Mouse (Mus musculus) limb, embryonic 15.5 days (tissue): Measurements from ENCODE around the gene Gal3st4. TPM values are rescaled to one million over a fixed set of nuclear protein-coding genes. Genes with fewer than 3 reads are reported as not detected.

Experiments used
- ATAC-seq: fragments of 200-750 bp; cut with Nextera tagmentation; 2 replicates; pipeline ENCODE4 v1.8.0; 2017; ENCODE audit warnings: low read depth, moderate TSS enrichment; ENCODE audit not compliant: insufficient number of reproducible peaks, low FRiP score, low TSS enrichment
- H3K27ac ChIP-seq: fragments of 300-500 bp; sonication (generic); 2 replicates; pipeline ENCODE4 v1.5.1; 2015; ENCODE audit warnings: moderate library complexity, mild to moderate bottlenecking, inconsistent platforms
- H3K27me3 ChIP-seq: fragments of 300-500 bp; sonication (generic); 2 replicates; pipeline ENCODE4 v1.6.1; 2015; ENCODE audit warnings: inconsistent platforms
- H3K36me3 ChIP-seq: fragments of 300-500 bp; sonication (generic); 2 replicates; pipeline ENCODE4 v1.6.1; 2015; ENCODE audit warnings: inconsistent platforms
- H3K4me1 ChIP-seq: fragments of 300-500 bp; sonication (generic); 2 replicates; pipeline ENCODE4 v1.6.1; 2015; ENCODE audit warnings: inconsistent platforms
- H3K4me2 ChIP-seq: fragments of 300-500 bp; sonication (generic); 2 replicates; pipeline ENCODE4 v1.6.1; 2015; ENCODE audit warnings: mild to moderate bottlenecking, inconsistent platforms
- H3K4me3 ChIP-seq: fragments of 300-500 bp; sonication (generic); 2 replicates; pipeline ENCODE4 v1.5.1; 2015; ENCODE audit warnings: mild to moderate bottlenecking, inconsistent platforms
- H3K9ac ChIP-seq: fragments of 300-500 bp; sonication (generic); 2 replicates; pipeline ENCODE4 v1.6.1; 2015; ENCODE audit warnings: inconsistent platforms
- H3K9me3 ChIP-seq: fragments of 300-500 bp; sonication (generic); 2 replicates; pipeline ENCODE4 v1.6.1; 2016; ENCODE audit warnings: inconsistent platforms
- WGBS: fragments of 180-500 bp; shearing (Covaris S2); methylation state at CpG from one replicate; pipeline ENCODE4 v1.1.7; 2015; 5-methylcytosine and 5-hydroxymethylcytosine counted together
- polyA plus RNA-seq: library from polyadenylated mRNA; unstranded; fragments of >200 nt; fragmentation: Nextera tagmentation; extraction: Ambion mirVana; gene quantifications from 2 replicates; pipeline ENCODE4 v1.2.1, GENCODE M21; 2015

Gal3st4 gene
- polyA plus RNA-seq, 1 experiment from 2014 or later, result 5.1 TPM

- Histone ChIP-seq H3K36me3 (peaks cover 54% of the 10 kb centered on the region), H3K9ac (no peak overlapping the region)
Observed at GRCm38 (mm10) chr5:138260051-138260450, 12.6 kb downstream of the Gal3st4 start.

GRCm38 (mm10) chr5:138258993-138259392, 13.6 kb downstream of the Gal3st4 start:
- no peak overlapping the region for H3K4me2 ChIP-seq
- ATAC-seq, result no peak
- peaks cover 39% of the 10 kb centered on the region for H3K4me1 ChIP-seq
- H3K9me3 ChIP-seq, result no peaks in the 10 kb centered on the region
- no peak overlapping the region for H3K27ac ChIP-seq
- no peaks in the 10 kb centered on the region for H3K27me3 ChIP-seq
- 50% methylated on average over 7 of the region's 7 CpGs for WGBS
- no peak overlapping the region for H3K9ac ChIP-seq
- peaks cover 54% of the 10 kb centered on the region for H3K36me3 ChIP-seq
- H3K4me3 ChIP-seq, result no peak overlapping the region

More at GRCm38 (mm10) chr5:138260051-138260450, 12.6 kb downstream of the Gal3st4 start:
- Histone ChIP-seq H3K4me3 (no peak overlapping the region), H3K4me2 (no peak overlapping the region), H3K9me3 (no peaks in the 10 kb centered on the region), H3K27me3 (no peaks in the 10 kb centered on the region), H3K27ac (no peak overlapping the region), H3K4me1 (peaks cover 40% of the 10 kb centered on the region)
- ATAC-seq, result no peak
- WGBS, result 77% methylated on average over 10 of the region's 10 CpGs

- Histone ChIP-seq H3K9ac (no peak overlapping the region), H3K4me1 (peaks cover 39% of the 10 kb centered on the region), H3K27me3 (no peaks in the 10 kb centered on the region), H3K4me3 (no peak overlapping the region), H3K9me3 (no peaks in the 10 kb centered on the region), H3K36me3 (peaks cover 54% of the 10 kb centered on the region), H3K4me2 (no peak overlapping the region), H3K27ac (no peak overlapping the region)
- no peak for ATAC-seq
- WGBS, result 85% methylated on average over 6 of the region's 6 CpGs
Observed at GRCm38 (mm10) chr5:138258542-138258941, 14.1 kb downstream of the Gal3st4 start.

GRCm38 (mm10) chr5:138258078-138258477, 14.6 kb downstream of the Gal3st4 start:
- no peak overlapping the region for H3K9ac ChIP-seq
- ATAC-seq, result no peak
- peaks cover 54% of the 10 kb centered on the region for H3K36me3 ChIP-seq
- H3K27me3 ChIP-seq, result no peaks in the 10 kb centered on the region
- peaks cover 36% of the 10 kb centered on the region for H3K4me1 ChIP-seq
- H3K4me3 ChIP-seq, result no peak overlapping the region
- no peak overlapping the region for H3K4me2 ChIP-seq
- 0 out of 2 replicates have a peak, but pooled peaks cover under 1% of the 10 kb centered on the region for H3K9me3 ChIP-seq
- WGBS, result 74% methylated on average over 3 of the region's 3 CpGs
- no peak overlapping the region for H3K27ac ChIP-seq

GRCm38 (mm10) chr5:138257585-138257978, 15.1 kb downstream of the Gal3st4 start:
- H3K4me3 ChIP-seq, result no peak overlapping the region
- no peak overlapping the region for H3K27ac ChIP-seq
- peaks cover 54% of the 10 kb centered on the region for H3K36me3 ChIP-seq
- WGBS, result 91% methylated on average over 4 of the region's 4 CpGs
- no peak for ATAC-seq
- H3K9me3 ChIP-seq, result 0 out of 2 replicates have a peak, but pooled peaks cover 3% of the 10 kb centered on the region
- H3K27me3 ChIP-seq, result no peaks in the 10 kb centered on the region
- no peak overlapping the region for H3K9ac ChIP-seq
- H3K4me2 ChIP-seq, result no peak overlapping the region
- H3K4me1 ChIP-seq, result peaks cover 31% of the 10 kb centered on the region

- 85% methylated on average over 10 of the region's 10 CpGs for WGBS
- H3K4me2 ChIP-seq, result no peak overlapping the region
- 0 out of 2 replicates have a peak, but pooled peaks cover 3% of the 10 kb centered on the region for H3K9me3 ChIP-seq
- ATAC-seq, result no peak
- H3K27ac ChIP-seq, result no peak overlapping the region
- H3K9ac ChIP-seq, result no peak overlapping the region
- H3K4me1 ChIP-seq, result peaks cover 26% of the 10 kb centered on the region
- H3K4me3 ChIP-seq, result no peak overlapping the region
- H3K36me3 ChIP-seq, result peaks cover 49% of the 10 kb centered on the region
- no peaks in the 10 kb centered on the region for H3K27me3 ChIP-seq
Observed at GRCm38 (mm10) chr5:138256966-138257584, 15.6 kb downstream of the Gal3st4 start.

- peak; percentile 0; the same call in 1 of the 2 replicates for ATAC-seq
- 18% methylated on average over 7 of the region's 7 CpGs for WGBS
- H3K36me3 ChIP-seq, result peaks cover 40% of the 10 kb centered on the region
- H3K9ac ChIP-seq, result peak overlapping the region; percentile 62
- H3K9me3 ChIP-seq, result 0 out of 2 replicates have a peak, but pooled peaks cover 3% of the 10 kb centered on the region
- H3K4me3 ChIP-seq, result peak overlapping the region; percentile 79
- peak overlapping the region; percentile 85 for H3K27ac ChIP-seq
- peaks cover 23% of the 10 kb centered on the region for H3K4me1 ChIP-seq
- H3K27me3 ChIP-seq, result no peaks in the 10 kb centered on the region
- H3K4me2 ChIP-seq, result peak overlapping the region; percentile 84
Observed at GRCm38 (mm10) chr5:138256094-138256467, 16.6 kb downstream of the Gal3st4 start.

GRCm38 (mm10) chr5:138255353-138256093, 17.1 kb downstream of the Gal3st4 start, which contains the start of gene Lamtor4:
TSS of gene Lamtor4 (plus strand) at chr5:138255482.
- no peaks in the 10 kb centered on the region for H3K27me3 ChIP-seq
- peaks cover 21% of the 10 kb centered on the region for H3K4me1 ChIP-seq
- ATAC-seq, result peak; percentile 98
- H3K4me3 ChIP-seq, result peak within 1 kb of the TSS; percentile 79
- H3K36me3 ChIP-seq, result peaks cover 35% of the 10 kb centered on the region
- peak within 1 kb of the TSS; percentile 62 for H3K9ac ChIP-seq
- peak within 1 kb of the TSS; percentile 85 for H3K27ac ChIP-seq
- WGBS, result under 1% methylated on average over 38 of the region's 38 CpGs
- peak within 1 kb of the TSS; percentile 84 for H3K4me2 ChIP-seq
- 0 out of 2 replicates have a peak, but pooled peaks cover 3% of the 10 kb centered on the region for H3K9me3 ChIP-seq

GRCm38 (mm10) chr5:138253061-138253460, 19.6 kb downstream of the Gal3st4 start:
- Histone ChIP-seq H3K4me3 (no peak overlapping the region), H3K36me3 (peaks cover 11% of the 10 kb centered on the region; the same call in 1 of the 2 replicates), H3K4me1 (peaks cover 18% of the 10 kb centered on the region), H3K27ac (no peak overlapping the region), H3K4me2 (no peak overlapping the region), H3K9me3 (0 out of 2 replicates have a peak, but pooled peaks cover 3% of the 10 kb centered on the region), H3K27me3 (no peaks in the 10 kb centered on the region), H3K9ac (no peak overlapping the region)
- WGBS, result 90% methylated on average over 3 of the region's 3 CpGs
- no peak for ATAC-seq

- H3K9ac ChIP-seq, result no peak overlapping the region
- H3K4me1 ChIP-seq, result peaks cover 8% of the 10 kb centered on the region
- no peaks in the 10 kb centered on the region for H3K27me3 ChIP-seq
- H3K27ac ChIP-seq, result no peak overlapping the region
- H3K36me3 ChIP-seq, result no peaks in the 10 kb centered on the region
- no peak for ATAC-seq
- no peak overlapping the region for H3K4me3 ChIP-seq
- 85% methylated on average over 12 of the region's 12 CpGs for WGBS
- H3K9me3 ChIP-seq, result 0 out of 2 replicates have a peak, but pooled peaks cover 3% of the 10 kb centered on the region
- no peak overlapping the region for H3K4me2 ChIP-seq
Observed at GRCm38 (mm10) chr5:138251144-138251543, 21.5 kb downstream of the Gal3st4 start.

- no peaks in the 10 kb centered on the region for H3K36me3 ChIP-seq
- ATAC-seq, result no peak
- H3K9ac ChIP-seq, result no peak overlapping the region
- no peak overlapping the region for H3K27ac ChIP-seq
- H3K4me3 ChIP-seq, result no peak overlapping the region
- no peak overlapping the region for H3K4me2 ChIP-seq
- no peaks in the 10 kb centered on the region for H3K27me3 ChIP-seq
- H3K9me3 ChIP-seq, result no peaks in the 10 kb centered on the region
- 33% methylated on average over 2 of the region's 2 CpGs for WGBS
- no peaks in the 10 kb centered on the region for H3K4me1 ChIP-seq
Observed at GRCm38 (mm10) chr5:138241511-138241910, 31.1 kb downstream of the Gal3st4 start.

GRCm38 (mm10) chr5:138234224-138234623, 38.4 kb downstream of the Gal3st4 start:
- Histone ChIP-seq H3K36me3 (no peaks in the 10 kb centered on the region), H3K27me3 (no peaks in the 10 kb centered on the region), H3K4me2 (no peak overlapping the region), H3K9me3 (no peaks in the 10 kb centered on the region), H3K27ac (no peak overlapping the region), H3K9ac (no peak overlapping the region), H3K4me1 (no peaks in the 10 kb centered on the region), H3K4me3 (no peak overlapping the region)
- no peak for ATAC-seq
